Mouse (Mus musculus) G1E (cell line): ENCODE results near the gene Pde1c. TPM values are rescaled to one million over a fixed set of nuclear protein-coding genes. Genes with fewer than 3 reads are reported as not detected.

Experiments
- ATAC-seq: 2 replicates; pipeline ENCODE4 v1.8.0; 2016; ENCODE audit warnings: mild to moderate bottlenecking; ENCODE audit not compliant: insufficient number of reproducible peaks, poor library complexity, low FRiP score, severe bottlenecking; ENCODE audit errors: extremely low read depth
- DNase-seq: peaks from one replicate; pipeline ENCODE4 v3.0.0; 2012; ENCODE audit warnings: low spot score
- H3K27me3 ChIP-seq: 2 replicates; pipeline ENCODE4 v1.6.1; 2012; ENCODE audit warnings: mild to moderate bottlenecking, low read length, inconsistent platforms; ENCODE audit not compliant: insufficient read depth
- H3K36me3 ChIP-seq: replicated peaks from 2 replicates; pipeline ENCODE3; 2012; ENCODE audit warnings: mild to moderate bottlenecking, inconsistent platforms
- H3K4me1 ChIP-seq: 2 replicates; pipeline ENCODE4 v1.6.1; 2012; ENCODE audit warnings: low read depth, low read length, inconsistent platforms, mixed read lengths; ENCODE audit not compliant: insufficient read depth
- H3K4me3 ChIP-seq: 2 replicates; pipeline ENCODE4 v1.5.1; 2012; ENCODE audit warnings: low read depth, mild to moderate bottlenecking, inconsistent platforms, low read length, moderate library complexity, mixed read lengths
- H3K9me3 ChIP-seq: replicated peaks from 2 replicates; pipeline ENCODE4 v1.6.1; 2012; ENCODE audit warnings: inconsistent platforms
- CTCF ChIP-seq: IDR thresholded peaks from 2 replicates; pipeline ENCODE4 v1.5.1; 2012; ENCODE audit warnings: low read depth, low read length, inconsistent platforms, mixed read lengths
- GATA1 ChIP-seq: IDR thresholded peaks from 2 replicates; pipeline ENCODE4 v1.6.1; 2012; ENCODE audit warnings: borderline replicate concordance, low read length, inconsistent platforms, mixed read lengths
- GATA2 ChIP-seq: IDR thresholded peaks from 2 replicates; pipeline ENCODE4 v1.6.1; 2012; ENCODE audit warnings: low read depth, low read length, inconsistent platforms, borderline replicate concordance
- POLR2AphosphoS5 ChIP-seq: IDR thresholded peaks from 2 replicates; pipeline ENCODE4 v1.6.1; 2012; ENCODE audit warnings: low read depth, low read length, inconsistent platforms; ENCODE audit not compliant: insufficient replicate concordance
- TAL1 ChIP-seq: conservative IDR thresholded peaks from 2 replicates; pipeline ENCODE4 v1.6.1; 2012; ENCODE audit warnings: low read depth, low read length, inconsistent platforms, mixed read lengths
- polyA plus RNA-seq: library from polyadenylated mRNA; stranded (reverse); fragments of >175 nt; gene quantifications from 2 replicates; pipeline ENCODE4 v1.2.3, GENCODE M21; 2012
- total RNA-seq, 2 experiments: library from RNA; stranded (forward) in 1 of 2; stranded (reverse) in 1 of 2; fragments of 200-1000 nt in 1 of 2; fragments of >200 nt in 1 of 2; fragmentation: Nextera tagmentation in 1 of 2; gene quantifications; 2 replicates each; pipeline ENCODE4 v1.2.3; 2014 to 2017

The Pde1c gene
- total and polyA plus RNA-seq, 3 experiments: 0.38 TPM; not detected in 2

- DNase-seq (no peak), ATAC-seq (no peak)
- Histone ChIP-seq H3K27me3 (no peaks in the 10 kb centered on the region), H3K36me3 (no peaks in the 10 kb centered on the region), H3K4me1 (no peaks in the 10 kb centered on the region), H3K4me3 (no peak overlapping the region), H3K9me3 (no peaks in the 10 kb centered on the region)
- TF ChIP-seq CTCF (no peak), POLR2AphosphoS5 (no peak), GATA2 (no peak), TAL1 (no peak), GATA1 (no peak)
These were observed 179.7 kb downstream of the Pde1c start for GRCm38 (mm10) chr6:56389178-56389577.

- ATAC-seq (no peak), DNase-seq (no peak)
- H3K4me3 ChIP-seq: no peak overlapping the region
- TF ChIP-seq TAL1 (no peak), GATA2 (no peak), GATA1 (no peak), CTCF (no peak), POLR2AphosphoS5 (no peak)
- H3K9me3 ChIP-seq: no peaks in the 10 kb centered on the region
- no peaks in the 10 kb centered on the region for H3K4me1 ChIP-seq
- H3K36me3 ChIP-seq: no peaks in the 10 kb centered on the region
- H3K27me3 ChIP-seq: no peaks in the 10 kb centered on the region
These were observed 192.5 kb downstream of the Pde1c start for GRCm38 (mm10) chr6:56376359-56376758.

GRCm38 (mm10) chr6:56374180-56374579, 194.7 kb downstream of the Pde1c start:
- H3K4me3 ChIP-seq: no peak overlapping the region
- no peaks in the 10 kb centered on the region for H3K27me3 ChIP-seq
- TF ChIP-seq CTCF: no peak
- no peak for TF ChIP-seq TAL1
- TF ChIP-seq POLR2AphosphoS5: no peak
- no peak for TF ChIP-seq GATA2
- no peak for TF ChIP-seq GATA1
- DNase-seq (no peak), ATAC-seq (no peak)
- H3K4me1 ChIP-seq: no peaks in the 10 kb centered on the region
- H3K9me3 ChIP-seq: no peaks in the 10 kb centered on the region
- H3K36me3 ChIP-seq: no peaks in the 10 kb centered on the region

DNA sequence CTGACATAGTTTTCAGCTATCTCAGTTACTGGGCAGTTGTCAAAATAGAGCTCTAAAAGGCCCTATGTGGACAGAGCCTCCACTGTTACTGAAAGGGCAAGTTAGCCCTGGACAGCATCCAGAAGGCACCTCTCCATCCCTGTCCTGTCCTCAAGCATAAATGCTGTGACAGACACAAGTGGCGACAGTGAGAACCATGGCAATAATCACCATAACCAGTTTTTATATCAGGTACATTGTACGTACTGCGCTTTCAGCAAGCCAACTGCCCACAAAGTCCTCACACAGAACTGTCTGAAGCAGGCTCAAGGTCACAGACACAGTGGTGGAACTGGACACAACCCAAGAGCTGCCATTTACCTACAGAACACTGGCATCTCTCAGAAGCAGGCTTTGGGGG, 195.2 kb downstream of the Pde1c start:
- Histone ChIP-seq H3K27me3 (no peaks in the 10 kb centered on the region), H3K36me3 (no peaks in the 10 kb centered on the region), H3K4me1 (no peaks in the 10 kb centered on the region), H3K9me3 (no peaks in the 10 kb centered on the region), H3K4me3 (no peak overlapping the region)
- TF ChIP-seq TAL1: no peak
- TF ChIP-seq GATA2: no peak
- no peak for TF ChIP-seq CTCF
- TF ChIP-seq GATA1: no peak
- TF ChIP-seq POLR2AphosphoS5: no peak
- ATAC-seq: no peak
- DNase-seq: no peak

DNA sequence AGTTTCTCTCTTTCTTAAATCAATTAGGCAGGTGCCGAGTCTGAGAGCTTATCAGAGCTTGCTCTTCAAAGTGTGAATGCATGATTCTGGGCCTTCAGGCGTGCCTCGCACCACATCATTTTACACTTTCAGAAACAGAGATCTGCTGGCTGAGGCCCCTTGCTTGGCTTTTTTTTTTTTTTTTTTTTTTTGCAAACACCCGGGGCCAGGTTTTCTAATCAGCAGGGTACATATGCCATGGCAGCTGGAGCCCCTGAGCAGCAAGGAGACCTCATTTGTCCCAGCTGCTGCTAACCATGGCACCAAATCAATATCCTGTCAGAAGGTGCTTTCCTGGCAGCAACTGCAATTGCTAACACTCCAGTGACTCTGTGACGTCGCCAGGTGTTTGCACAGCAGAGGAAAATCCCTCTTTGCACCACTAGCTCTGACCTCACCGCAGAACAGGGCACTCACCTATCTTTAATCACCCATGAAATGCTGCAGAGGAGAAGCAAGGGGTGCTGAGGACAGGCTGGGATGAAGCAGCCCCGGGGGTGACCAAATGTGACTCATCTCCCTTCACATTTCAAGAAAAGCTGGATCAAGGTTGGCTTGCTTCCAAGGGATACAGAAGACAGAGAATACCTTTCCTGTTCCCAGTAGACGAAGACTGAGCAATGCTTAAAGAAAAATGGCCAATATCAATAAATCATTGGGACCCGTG, 195.7 kb downstream of the Pde1c start:
- no peaks in the 10 kb centered on the region for H3K27me3 ChIP-seq
- ATAC-seq (no peak), DNase-seq (no peak)
- H3K9me3 ChIP-seq: no peaks in the 10 kb centered on the region
- no peak for TF ChIP-seq GATA2
- TF ChIP-seq TAL1: no peak
- no peak for TF ChIP-seq GATA1
- TF ChIP-seq POLR2AphosphoS5: no peak
- TF ChIP-seq CTCF: no peak
- no peaks in the 10 kb centered on the region for H3K4me1 ChIP-seq
- no peaks in the 10 kb centered on the region for H3K36me3 ChIP-seq
- no peak overlapping the region for H3K4me3 ChIP-seq

DNA sequence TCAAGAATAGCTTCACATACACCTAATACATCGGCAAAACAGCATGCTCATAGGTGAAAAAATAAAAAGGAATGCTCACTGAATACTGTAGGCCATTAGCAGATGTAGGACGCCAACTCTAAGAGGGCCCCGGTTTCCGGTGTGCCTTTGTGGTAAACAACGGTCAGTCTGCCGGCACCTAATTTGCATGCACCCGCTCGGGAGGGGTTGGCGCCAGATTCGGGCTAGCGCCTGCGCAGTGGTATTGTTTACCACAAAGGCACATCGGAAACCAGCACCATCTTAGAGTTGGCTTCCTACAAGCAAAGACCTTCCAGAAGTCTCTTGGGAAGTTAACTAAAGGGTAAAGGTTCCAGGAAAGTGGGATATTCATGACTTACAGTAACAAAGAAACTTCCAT, 199.4 kb downstream of the Pde1c start:
- ATAC-seq: no peak
- no peak for DNase-seq
- H3K36me3 ChIP-seq: no peaks in the 10 kb centered on the region
- no peaks in the 10 kb centered on the region for H3K4me1 ChIP-seq
- no peaks in the 10 kb centered on the region for H3K9me3 ChIP-seq
- no peaks in the 10 kb centered on the region; the same call in 1 of the 2 replicates for H3K27me3 ChIP-seq
- no peak for TF ChIP-seq GATA1
- no peak for TF ChIP-seq CTCF
- no peak for TF ChIP-seq GATA2
- H3K4me3 ChIP-seq: no peak overlapping the region

DNA sequence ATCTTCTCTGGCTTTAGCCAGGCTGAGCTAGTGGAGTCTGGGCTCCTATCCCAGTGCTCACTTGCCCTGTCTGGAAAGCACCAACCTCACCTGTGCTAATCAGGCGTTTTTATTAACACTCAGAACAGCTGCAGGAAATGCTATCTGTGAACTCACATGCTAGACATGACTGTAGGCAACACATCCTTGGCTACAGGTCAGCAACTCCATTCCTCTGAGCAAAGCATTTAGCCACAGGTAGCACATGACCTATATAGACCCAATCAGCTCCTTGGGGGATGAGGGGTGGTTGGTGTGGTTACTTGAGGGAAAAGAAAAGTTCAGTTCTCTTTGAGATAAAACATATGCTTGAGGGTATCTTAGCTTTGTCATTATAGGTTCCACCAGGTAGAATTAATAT, 200.8 kb downstream of the Pde1c start:
- Histone ChIP-seq H3K27me3 (no peaks in the 10 kb centered on the region; the same call in 1 of the 2 replicates), H3K4me3 (no peak overlapping the region), H3K9me3 (no peaks in the 10 kb centered on the region), H3K36me3 (no peaks in the 10 kb centered on the region), H3K4me1 (no peaks in the 10 kb centered on the region)
- ATAC-seq (no peak), DNase-seq (no peak)
- no peak for TF ChIP-seq CTCF
- TF ChIP-seq GATA1: no peak
- no peak for TF ChIP-seq POLR2AphosphoS5
- no peak for TF ChIP-seq TAL1
- no peak for TF ChIP-seq GATA2
